Comparison of ENCODE assay signal across 8 mouse cellular contexts in genomic region chr6:125482427-125482831, GRCm38 (mm10). TPM values are rescaled to one million over a fixed set of nuclear protein-coding genes. Genes with fewer than 3 reads are reported as not detected.
DNase-seq lines count a peak whose midpoint lies in the region; ATAC-seq and TF ChIP-seq lines count a peak whose summit lies in the region.

No protein-coding gene starts in this region.

- H3K4me1 ChIP-seq in limb, embryonic 15.5 days, result peaks cover 86% of the 10 kb centered on the region
- peaks cover 65% of the 10 kb centered on the region for H3K4me1 ChIP-seq in stomach, embryonic 16.5 days (ENCODE audit: control insufficient read depth, insufficient read depth, low read length)

- H3K27me3 ChIP-seq in limb, embryonic 15.5 days, result no peaks in the 10 kb centered on the region
- no peaks in the 10 kb centered on the region for H3K27me3 ChIP-seq in stomach, embryonic 16.5 days (ENCODE audit: control insufficient read depth, insufficient read depth, low read length)

- TF ChIP-seq CTCF in layer of hippocampus, adult 2 months (conservative IDR thresholded peaks at IDR 0.05), result no peak

- H3K9ac ChIP-seq in limb, embryonic 15.5 days, result no peak overlapping the region
- no peak overlapping the region for H3K9ac ChIP-seq in stomach, embryonic 16.5 days (ENCODE audit: low read length)

- no peak overlapping the region for H3K4me3 ChIP-seq in layer of hippocampus, adult 2 months
- no peak overlapping the region for H3K4me3 ChIP-seq in limb, embryonic 15.5 days
- H3K4me3 ChIP-seq in stomach, embryonic 16.5 days (replicated peaks; ENCODE audit: low read length), result no peak overlapping the region

- no peaks in the 10 kb centered on the region for H3K36me3 ChIP-seq in limb, embryonic 15.5 days
- no peaks in the 10 kb centered on the region for H3K36me3 ChIP-seq in stomach, embryonic 16.5 days (ENCODE audit: control insufficient read depth, insufficient read depth, low read length)

- H3K9me3 ChIP-seq in limb, embryonic 15.5 days, result no peaks in the 10 kb centered on the region
- no peaks in the 10 kb centered on the region for H3K9me3 ChIP-seq in stomach, embryonic 16.5 days (replicated peaks; ENCODE audit: control insufficient read depth, low read length)

- DNase-seq in layer of hippocampus, adult 2 months (ENCODE audit: low spot score in 2 of 2), result no peak
- no peak for DNase-seq in layer of hippocampus, postnatal 10 days (ENCODE audit: low spot score in 2 of 2)
- DNase-seq in layer of hippocampus, adult 9-11 months, result no peak
- no peak for DNase-seq in retina, embryonic 14.5 days (ENCODE audit: low spot score)
- no peak for DNase-seq in gastrocnemius, adult 8-10 months (ENCODE audit: low spot score in 2 of 2)

- peak; percentile 38 for ATAC-seq in activated CD4-positive, CD25-positive, alpha-beta regulatory T cell, adult 4 months
- no peak for ATAC-seq in limb, embryonic 15.5 days (ENCODE audit: insufficient number of reproducible peaks, low FRiP score, low TSS enrichment, low read depth)
- ATAC-seq in stomach, embryonic 16.5 days (ENCODE audit: insufficient read depth, low FRiP score), result no peak

- H3K4me2 ChIP-seq in limb, embryonic 15.5 days, result no peak overlapping the region
- no peak overlapping the region for H3K4me2 ChIP-seq in stomach, embryonic 16.5 days (ENCODE audit: low read depth, low read length)

- WGBS in limb, embryonic 15.5 days, result 56% methylated on average over 5 of the region's 5 CpGs
- WGBS in stomach, embryonic 16.5 days, result 59% methylated on average over 5 of the region's 5 CpGs

- peak overlapping the region; percentile 49; the same call in 1 of the 2 replicates for H3K27ac ChIP-seq in layer of hippocampus, adult 2 months
- H3K27ac ChIP-seq in limb, embryonic 15.5 days, result peak overlapping the region; percentile 88
- H3K27ac ChIP-seq in stomach, embryonic 16.5 days (ENCODE audit: low read length), result peak overlapping the region; percentile 96

RNA-seq across cellular contexts. Expression of gene Cd9, which starts 12.2 kb away (rescaled TPM):
- 10 to 100 TPM; 57.1 to 60.0 TPM for total RNA-seq in layer of hippocampus, adult 2 months (2021)
- 100 to 1,000 TPM; 101 to 102 TPM for total RNA-seq in layer of hippocampus, postnatal 10 days (2021)
- polyA plus RNA-seq in activated CD4-positive, CD25-positive, alpha-beta regulatory T cell, adult 4 months (2017; shearing (Covaris generic)), result 100 to 1,000 TPM in 1 of 2 experiments, 10 to 100 TPM in 1; 73.3 to 104 TPM
- 490 and 511 TPM in 2 replicates for polyA plus RNA-seq in limb, embryonic 15.5 days (2015; fragmentation: Nextera tagmentation; extraction: Ambion mirVana)
- polyA plus RNA-seq in stomach, embryonic 16.5 days (2015; fragmentation: Nextera tagmentation; extraction: Ambion mirVana), result 452 and 514 TPM in 2 replicates
- total RNA-seq in gastrocnemius, adult 8-10 months (2022), result 10 to 100 TPM; 10.5 to 19.3 (median 15.0) TPM
